Mouse (Mus musculus) T-cell, adult 2 months (primary cell): ENCODE measurements around the gene Ltbp1.

Source experiments
- DNase-seq: peaks from one replicate; pipeline ENCODE4 v3.0.0; 2022; ENCODE audit warnings: low spot score

The Ltbp1 gene

GRCm38 (mm10) chr17:75005685-75006680 lies 615 bp downstream of the Ltbp1 start:
- DNase-seq: peak; percentile 1

DNA sequence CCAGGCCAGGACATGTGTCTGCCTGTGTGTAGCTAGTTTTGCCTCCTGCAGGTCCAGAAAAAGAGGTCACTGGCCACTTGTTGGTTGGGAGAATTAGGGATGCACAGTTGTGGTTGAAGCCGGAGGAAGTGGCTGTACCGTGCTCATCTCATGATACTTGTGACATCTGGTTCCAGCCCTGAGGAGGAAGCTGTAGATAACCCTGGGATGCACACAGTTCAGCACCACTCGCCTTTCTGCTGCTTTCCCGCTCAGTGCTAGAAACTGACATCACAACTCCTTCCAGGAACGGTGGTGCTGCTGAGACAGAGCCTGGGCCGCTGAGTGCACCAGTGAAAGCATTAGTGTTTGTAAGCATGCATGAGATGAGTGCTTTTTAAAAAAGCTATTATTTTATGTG lies 5.6 kb downstream of the Ltbp1 start:
- no peak for DNase-seq

- no peak for DNase-seq
Observed at GRCm38 (mm10) chr17:75013211-75013610, 7.8 kb downstream of the Ltbp1 start.

GRCm38 (mm10) chr17:75013868-75014267 lies 8.5 kb downstream of the Ltbp1 start:
- DNase-seq: no peak

DNA sequence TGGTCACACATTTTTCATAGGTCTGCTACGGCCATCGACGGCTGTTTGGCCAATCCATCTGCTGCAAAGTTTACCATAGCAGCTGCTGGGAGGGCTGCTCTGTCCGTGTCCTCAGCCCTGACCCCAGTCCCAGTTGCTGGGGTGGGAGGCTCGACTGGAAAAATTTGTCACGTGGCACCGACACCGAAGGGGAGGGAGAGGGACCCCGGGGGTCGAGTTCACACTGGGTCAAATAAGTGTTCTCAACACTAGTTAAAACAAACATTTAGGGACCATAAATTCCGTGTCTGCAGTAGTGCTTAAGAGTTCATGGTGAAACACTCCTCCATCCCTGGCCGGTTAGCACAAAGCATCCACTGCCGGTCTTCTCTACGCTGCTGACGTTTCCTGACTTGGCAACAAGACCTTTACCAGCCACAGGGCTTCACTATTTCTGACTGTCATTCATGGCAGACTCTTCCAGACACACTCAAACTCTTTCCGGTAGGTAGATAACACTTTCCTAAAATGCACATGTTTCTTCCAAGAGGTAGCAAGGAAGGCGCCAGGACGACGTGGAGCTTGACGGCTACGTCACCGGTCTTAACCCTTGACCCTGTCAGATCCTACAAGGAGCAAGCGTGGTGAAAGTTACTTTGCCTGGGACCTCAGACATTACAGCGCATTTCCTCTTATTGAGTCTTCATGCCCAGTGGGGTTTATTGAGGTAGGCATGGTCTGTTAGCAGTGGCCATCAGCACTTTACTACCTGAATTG lies 9.4 kb downstream of the Ltbp1 start:
- DNase-seq: no peak

GRCm38 (mm10) chr17:75015546-75015945 lies 10.2 kb downstream of the Ltbp1 start:
- DNase-seq: no peak

DNA sequence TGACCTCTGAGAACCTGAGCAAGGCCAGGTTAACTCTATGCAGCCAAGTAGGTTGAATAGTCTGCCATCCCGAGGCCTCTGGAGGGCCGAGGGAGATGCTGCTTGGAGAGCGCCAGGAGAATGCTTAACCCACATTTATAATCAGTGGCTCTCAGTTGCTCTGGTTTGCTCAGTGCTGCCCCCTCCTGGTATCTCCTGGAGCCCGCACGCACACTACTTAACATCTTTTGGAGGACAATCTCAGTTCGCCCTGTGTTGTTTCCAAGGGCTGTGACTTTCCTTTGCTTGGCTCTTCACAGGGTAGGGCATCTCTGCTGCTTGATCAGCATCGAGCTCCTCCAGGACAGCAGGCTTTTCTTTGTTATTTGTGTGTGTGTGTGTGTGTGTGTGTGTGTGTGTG lies 12.1 kb downstream of the Ltbp1 start:
- no peak for DNase-seq

DNA sequence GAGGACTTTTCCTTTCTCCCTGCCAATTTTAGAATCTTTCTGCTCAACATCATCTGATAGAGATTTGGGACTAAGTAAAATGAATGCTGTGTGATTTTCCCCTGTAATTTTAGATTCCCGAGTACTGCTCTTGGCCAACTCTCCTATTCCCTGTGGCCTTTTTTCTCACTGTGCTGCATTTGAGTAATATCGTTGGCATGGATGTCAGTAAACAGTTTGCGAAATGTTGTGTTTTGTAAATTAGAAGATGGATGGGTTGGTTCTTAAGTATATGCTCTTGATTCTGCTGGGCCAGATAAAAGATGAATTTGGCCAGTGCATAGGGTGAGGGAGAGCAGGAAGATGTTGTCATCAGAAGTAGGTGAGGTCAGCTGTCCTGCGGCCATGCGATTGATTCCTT lies 12.8 kb downstream of the Ltbp1 start:
- DNase-seq: no peak

DNA sequence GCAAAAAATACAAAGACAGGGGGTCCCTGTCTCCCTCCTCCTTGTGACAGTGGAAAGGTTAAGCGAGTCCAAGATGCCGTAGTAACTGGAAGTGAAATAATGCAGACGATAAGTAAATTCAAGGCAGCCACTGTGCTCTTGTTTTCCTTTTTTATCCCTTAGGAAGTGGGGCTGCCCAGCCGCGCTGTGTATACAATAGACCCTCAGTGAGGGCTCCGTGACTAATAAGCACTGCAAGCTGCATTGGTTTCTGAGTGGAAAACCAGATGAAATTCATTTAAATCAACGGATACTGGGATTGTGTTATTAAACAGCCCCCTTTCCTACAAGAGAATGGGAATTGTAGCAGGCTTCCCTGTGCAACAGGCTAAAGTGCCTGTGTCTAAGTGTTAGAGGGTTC lies 14.7 kb downstream of the Ltbp1 start:
- DNase-seq: no peak

DNA sequence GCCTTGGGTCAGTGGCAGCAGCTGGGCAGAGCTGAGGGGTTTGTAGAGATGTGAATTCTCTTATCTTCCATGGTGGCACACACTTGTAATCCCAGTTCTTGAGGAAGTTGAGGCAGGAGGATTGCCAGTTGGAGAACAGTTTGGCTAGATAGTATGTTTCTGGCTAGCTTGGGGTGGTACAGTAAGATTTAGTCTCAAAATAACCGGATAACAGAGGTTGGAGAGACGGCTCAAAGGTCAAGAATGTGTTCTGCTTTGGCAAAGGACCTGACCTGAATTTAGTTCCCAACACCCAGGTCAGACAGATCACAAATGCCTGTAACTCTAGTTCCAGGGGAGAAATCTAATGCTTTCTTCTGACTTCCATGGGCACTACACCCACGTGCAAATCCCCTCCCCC lies 15.3 kb downstream of the Ltbp1 start:
- no peak for DNase-seq

GRCm38 (mm10) chr17:75027358-75028131 lies 22.2 kb downstream of the Ltbp1 start:
- no peak for DNase-seq

GRCm38 (mm10) chr17:75033356-75033755 lies 28.0 kb downstream of the Ltbp1 start:
- no peak for DNase-seq

GRCm38 (mm10) chr17:75033872-75034615 lies 28.7 kb downstream of the Ltbp1 start:
- DNase-seq: no peak

- DNase-seq: no peak
Observed at GRCm38 (mm10) chr17:75036881-75037280, 31.5 kb downstream of the Ltbp1 start.

- DNase-seq: no peak
Observed at GRCm38 (mm10) chr17:75039017-75039416, 33.6 kb downstream of the Ltbp1 start.

- no peak for DNase-seq
Observed at GRCm38 (mm10) chr17:75049366-75049969, 44.1 kb downstream of the Ltbp1 start.

DNA sequence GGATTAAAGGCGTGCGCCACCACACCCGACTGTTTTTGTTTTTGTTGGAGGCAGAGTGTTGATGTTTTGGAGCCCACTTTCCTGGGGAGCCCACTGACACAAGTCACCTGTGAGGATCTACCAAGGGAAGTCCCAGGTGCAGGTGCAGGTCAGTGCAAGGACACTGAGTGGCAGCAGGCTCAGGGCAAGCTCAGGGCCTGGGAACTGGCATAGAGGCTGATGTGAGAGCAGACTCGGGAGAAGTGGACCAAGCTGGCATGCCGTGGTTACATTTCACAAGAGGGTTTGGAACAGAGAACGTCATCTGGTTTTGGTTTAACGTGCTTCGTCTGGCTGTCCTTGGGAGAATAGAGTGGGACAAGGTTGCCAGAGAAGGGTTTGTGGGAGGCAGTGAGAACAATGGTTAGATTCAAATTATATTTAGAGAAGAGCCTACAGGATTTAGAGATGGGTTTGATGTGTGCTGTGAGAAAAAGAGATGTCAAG lies 46.1 kb downstream of the Ltbp1 start:
- DNase-seq: no peak

DNA sequence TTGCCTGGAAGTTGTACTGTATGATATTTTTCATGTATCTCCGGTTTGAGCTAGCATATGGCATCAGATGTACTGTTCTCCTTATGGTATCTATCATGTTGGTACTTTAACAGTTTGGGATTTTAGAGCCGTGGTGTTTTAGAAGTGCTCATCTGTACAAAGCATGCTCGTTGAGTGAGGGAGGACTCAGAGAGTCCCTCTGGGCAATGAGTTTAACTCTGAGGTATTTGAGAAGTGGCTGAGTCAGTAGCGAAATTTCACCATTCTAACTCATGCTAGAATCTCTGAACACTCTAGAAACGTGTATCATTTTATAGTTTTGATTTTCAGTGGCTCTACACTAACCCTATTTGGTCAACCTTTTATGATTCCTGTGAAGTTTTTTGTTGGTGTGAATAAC lies 49.9 kb downstream of the Ltbp1 start:
- no peak for DNase-seq

- no peak for DNase-seq
Observed at GRCm38 (mm10) chr17:75055961-75056360, 50.6 kb downstream of the Ltbp1 start.

DNA sequence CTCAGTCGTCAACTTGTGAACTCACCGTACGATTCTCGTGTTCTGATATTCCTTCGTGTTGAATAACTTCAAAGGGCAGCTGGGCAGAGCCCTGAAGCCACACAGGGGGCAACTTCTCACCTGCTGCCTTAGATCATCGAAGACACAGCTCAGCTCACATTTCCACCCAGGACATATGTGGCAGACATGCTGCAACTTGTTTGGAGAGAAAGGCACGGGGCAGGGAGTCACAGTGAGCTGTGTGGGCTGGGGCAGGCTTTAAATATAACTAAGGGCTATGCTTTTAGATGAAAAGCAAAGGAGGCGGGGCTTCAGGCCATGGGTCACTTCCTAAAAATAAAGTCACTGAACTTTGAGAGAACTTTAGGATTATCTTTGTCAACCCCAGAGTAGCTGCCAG lies 51.3 kb downstream of the Ltbp1 start:
- DNase-seq: no peak

DNA sequence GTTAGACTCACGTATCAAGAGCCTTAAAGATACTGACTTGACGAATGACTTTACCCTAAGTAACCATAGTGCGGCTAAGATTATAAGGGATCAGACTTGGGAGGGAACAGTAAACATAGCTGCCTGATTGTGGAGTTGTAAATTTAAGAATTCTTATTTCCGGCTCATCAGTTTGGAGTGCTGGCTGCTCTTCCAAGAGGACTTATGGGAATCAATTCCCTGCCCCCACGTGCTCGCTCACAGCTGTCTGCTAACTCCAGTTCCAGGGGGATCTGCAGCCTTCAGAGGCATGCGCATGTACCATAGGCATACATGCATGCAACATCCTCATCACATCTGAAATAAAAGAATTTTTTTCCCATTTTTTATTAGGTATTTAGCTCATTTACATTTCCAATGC lies 61.0 kb downstream of the Ltbp1 start:
- DNase-seq: no peak
